Mouse (Mus musculus) heart, embryonic 15.5 days (tissue): Measurements from ENCODE around the gene Gpr150. TPM values are rescaled to one million over a fixed set of nuclear protein-coding genes. Genes with fewer than 3 reads are reported as not detected.

ENCODE experiments used
- ATAC-seq: fragments of 200-750 bp; cut with Nextera tagmentation; replicated peaks from 2 replicates; pipeline ENCODE4 v1.8.0; 2017; ENCODE audit warnings: low read depth, moderate TSS enrichment; ENCODE audit not compliant: insufficient number of reproducible peaks, insufficient read depth, low FRiP score
- H3K27ac ChIP-seq: fragments of 300-500 bp; sonication (generic); 2 replicates; pipeline ENCODE4 v1.5.1; 2015; ENCODE audit warnings: mild to moderate bottlenecking, inconsistent platforms
- H3K27me3 ChIP-seq: fragments of 300-500 bp; sonication (generic); 2 replicates; pipeline ENCODE4 v1.6.1; 2015; ENCODE audit warnings: inconsistent platforms
- H3K36me3 ChIP-seq: fragments of 300-500 bp; sonication (generic); 2 replicates; pipeline ENCODE4 v1.6.1; 2015; ENCODE audit warnings: mild to moderate bottlenecking, inconsistent platforms
- H3K4me1 ChIP-seq: fragments of 300-500 bp; sonication (generic); replicated peaks from 2 replicates; pipeline ENCODE4 v1.6.1; 2015; ENCODE audit warnings: inconsistent platforms
- H3K4me2 ChIP-seq: fragments of 300-500 bp; sonication (generic); 2 replicates; pipeline ENCODE4 v1.6.1; 2015; ENCODE audit warnings: inconsistent platforms, mild to moderate bottlenecking, moderate library complexity
- H3K4me3 ChIP-seq: fragments of 300-500 bp; sonication (generic); 2 replicates; pipeline ENCODE4 v1.5.1; 2015; ENCODE audit warnings: mild to moderate bottlenecking, inconsistent platforms
- H3K9ac ChIP-seq: fragments of 300-500 bp; sonication (generic); 2 replicates; pipeline ENCODE4 v1.6.1; 2015; ENCODE audit warnings: mild to moderate bottlenecking, inconsistent platforms
- H3K9me3 ChIP-seq: fragments of 300-500 bp; sonication (generic); replicated peaks from 2 replicates; pipeline ENCODE4 v1.6.1; 2016; ENCODE audit warnings: inconsistent platforms
- WGBS: fragments of 180-500 bp; shearing (Covaris S2); methylation state at CpG from one replicate; pipeline ENCODE4 v1.1.7; 2015; ENCODE audit warnings: mixed read lengths; 5-methylcytosine and 5-hydroxymethylcytosine counted together
- polyA plus RNA-seq: library from polyadenylated mRNA; unstranded; fragments of >200 nt; fragmentation: Nextera tagmentation; extraction: Ambion mirVana; gene quantifications from 2 replicates; pipeline ENCODE4 v1.2.1, GENCODE M21; 2015

Gpr150 gene
- polyA plus RNA-seq, 1 experiment from 2014 or later = not detected

DNA sequence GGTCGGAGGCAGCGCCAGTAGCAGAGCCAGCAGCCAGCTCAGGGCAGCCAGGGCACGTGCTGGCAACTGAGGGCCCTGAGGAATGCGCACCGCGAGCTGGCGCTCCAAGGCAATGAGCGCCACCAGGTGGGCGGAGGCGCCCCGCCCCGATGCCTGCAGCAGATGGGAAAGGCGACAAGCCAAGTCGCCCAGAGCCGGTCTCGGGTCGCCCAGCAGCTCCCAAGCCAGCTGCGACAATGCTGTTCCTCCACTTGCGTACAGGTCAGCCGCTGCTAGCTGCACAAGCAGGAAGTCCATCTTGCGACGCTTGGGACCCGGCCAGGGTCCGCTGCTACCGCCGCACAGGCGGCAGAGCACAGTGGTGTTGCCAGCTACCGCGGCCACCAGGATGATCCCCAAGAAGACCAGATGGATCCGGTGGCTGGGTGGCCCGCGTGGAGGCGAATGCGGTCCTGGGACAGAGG, 503 bp downstream of the Gpr150 start:
- Histone ChIP-seq H3K4me2 (peak overlapping the region; percentile 89), H3K9ac (peak overlapping the region; percentile 33), H3K4me1 (peaks cover 16% of the 10 kb centered on the region), H3K27ac (no peak overlapping the region), H3K36me3 (no peaks in the 10 kb centered on the region), H3K27me3 (peaks cover 48% of the 10 kb centered on the region), H3K4me3 (peak overlapping the region; percentile 55), H3K9me3 (no peaks in the 10 kb centered on the region)
- peak; percentile 72; the same call in 1 of the 2 replicates for ATAC-seq
- 1% methylated on average over 34 of the region's 34 CpGs for WGBS

DNA sequence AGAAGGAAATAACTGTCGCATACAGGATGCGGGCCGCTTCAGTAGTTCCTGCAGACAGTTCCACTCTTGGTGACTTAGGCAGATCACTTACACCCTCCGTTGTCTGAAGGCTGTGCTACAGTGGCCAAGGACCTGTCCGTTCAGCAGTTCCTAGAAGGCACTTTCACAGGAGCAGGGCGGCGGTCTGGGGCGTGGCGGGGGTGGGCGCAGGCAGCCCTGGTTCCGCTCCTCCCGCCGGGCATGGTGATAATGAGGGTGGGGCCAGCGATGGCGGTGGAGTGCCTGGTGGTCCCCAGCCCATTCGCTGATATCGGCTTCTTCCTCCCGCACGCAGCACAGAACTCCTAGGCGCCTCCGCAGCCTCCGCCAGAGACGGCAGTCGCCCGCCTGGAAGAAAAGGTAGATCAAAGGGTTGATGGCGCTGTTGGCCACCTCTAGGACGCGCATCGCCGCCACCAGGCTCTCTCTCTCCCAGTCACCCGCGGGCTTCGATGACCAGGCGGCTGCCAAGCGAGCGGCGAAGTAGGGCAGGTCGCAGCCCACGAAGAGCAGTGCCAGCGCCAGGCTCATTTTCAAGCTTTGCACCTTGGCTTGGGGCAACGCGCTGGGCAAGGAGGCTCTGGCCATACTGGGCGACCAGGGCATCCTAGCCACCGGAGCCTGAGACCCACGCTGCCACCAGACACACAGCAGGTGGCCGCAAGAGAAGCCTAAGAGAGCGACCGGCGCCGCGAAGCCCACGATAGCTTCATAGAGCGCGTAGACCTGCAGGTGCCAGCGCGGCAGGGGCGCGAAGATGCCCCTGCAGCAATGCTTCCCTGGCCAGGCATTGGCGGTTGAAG, 1.2 kb downstream of the Gpr150 start:
- peak overlapping the region; percentile 55 for H3K4me3 ChIP-seq
- peaks cover 16% of the 10 kb centered on the region for H3K4me1 ChIP-seq
- ATAC-seq = peak; percentile 50; the same call in 1 of the 2 replicates
- H3K9ac ChIP-seq = peak overlapping the region; percentile 2; the same call in 1 of the 2 replicates
- H3K36me3 ChIP-seq = no peaks in the 10 kb centered on the region
- H3K4me2 ChIP-seq = peak overlapping the region; percentile 89
- no peak overlapping the region for H3K27ac ChIP-seq
- no peaks in the 10 kb centered on the region for H3K9me3 ChIP-seq
- under 1% methylated on average over 59 of the region's 59 CpGs for WGBS
- peaks cover 48% of the 10 kb centered on the region for H3K27me3 ChIP-seq

DNA sequence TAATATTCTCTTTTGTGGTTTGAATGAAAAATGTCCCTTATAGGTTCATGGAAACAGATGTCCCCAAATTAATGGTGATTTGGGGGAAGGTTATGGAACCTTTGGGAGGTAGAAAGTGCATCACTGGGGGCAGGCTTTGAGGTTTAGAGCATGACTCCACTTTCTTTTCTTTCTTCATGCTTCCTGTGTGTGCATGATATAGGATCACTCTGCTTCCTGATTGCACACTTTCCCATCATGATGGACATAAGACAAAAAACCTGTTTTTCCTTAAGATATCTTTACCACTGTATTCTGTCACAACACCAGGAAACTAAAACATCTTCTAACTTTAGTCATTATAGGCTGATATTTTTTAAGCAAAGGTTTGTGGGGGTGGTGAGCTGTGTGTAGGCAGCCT, 11.8 kb downstream of the Gpr150 start:
- Histone ChIP-seq H3K27me3 (no peaks in the 10 kb centered on the region), H3K36me3 (no peaks in the 10 kb centered on the region), H3K4me3 (no peak overlapping the region), H3K9me3 (no peaks in the 10 kb centered on the region), H3K9ac (no peak overlapping the region), H3K27ac (no peak overlapping the region), H3K4me2 (no peak overlapping the region), H3K4me1 (no peaks in the 10 kb centered on the region)
- ATAC-seq = no peak

DNA sequence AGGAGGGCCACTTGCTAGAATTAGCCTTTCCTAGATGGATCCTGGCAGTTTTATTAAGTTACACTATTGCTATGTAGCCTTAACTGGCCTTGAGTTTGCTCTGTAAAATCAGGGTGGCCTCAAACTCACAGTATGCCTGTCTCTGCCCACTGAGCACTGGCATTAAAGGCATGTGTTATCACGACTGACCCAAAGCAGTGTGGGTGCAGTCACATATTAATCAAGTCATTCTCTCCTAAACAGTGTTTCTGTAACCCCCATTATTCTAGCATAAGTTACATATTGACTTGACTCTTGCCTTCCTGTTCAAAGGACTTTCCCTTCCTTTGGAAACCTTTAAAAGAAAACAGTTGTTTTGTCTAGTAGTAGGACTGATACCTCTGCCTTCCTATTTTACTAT, 14.3 kb downstream of the Gpr150 start:
- no peaks in the 10 kb centered on the region for H3K4me1 ChIP-seq
- H3K27me3 ChIP-seq = no peaks in the 10 kb centered on the region

DNA sequence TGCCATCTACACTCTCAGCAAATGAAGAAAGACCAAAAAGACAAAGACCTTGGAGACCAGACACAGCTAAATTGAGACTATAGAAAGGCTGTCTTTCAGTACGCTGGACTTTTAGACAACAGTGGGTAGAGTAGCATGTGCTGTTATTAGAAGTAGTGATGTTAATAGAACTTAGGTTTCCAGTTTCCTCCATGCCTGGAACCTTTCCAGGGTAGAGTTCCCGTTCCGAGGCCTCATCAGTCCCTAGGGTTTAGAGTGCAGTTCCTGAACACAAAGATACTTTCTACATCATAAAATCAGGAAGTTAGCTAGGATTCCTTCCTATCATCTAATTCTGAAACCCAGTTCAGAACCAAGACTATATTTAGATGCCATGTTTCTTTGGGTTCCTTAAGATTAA, 32.2 kb downstream of the Gpr150 start:
- Histone ChIP-seq H3K9me3 (no peaks in the 10 kb centered on the region), H3K4me3 (no peak overlapping the region), H3K36me3 (no peaks in the 10 kb centered on the region), H3K27ac (no peak overlapping the region), H3K4me1 (no peaks in the 10 kb centered on the region), H3K9ac (no peak overlapping the region), H3K4me2 (no peak overlapping the region), H3K27me3 (no peaks in the 10 kb centered on the region; the same call in 1 of the 2 replicates)
- whole genome bisulfite sequencing = 51% methylated on average over 3 of the region's 3 CpGs
- no peak for ATAC-seq

More for the DNA sequence above, 14.3 kb downstream of the Gpr150 start:
- H3K9ac ChIP-seq = no peak overlapping the region
- no peak overlapping the region for H3K27ac ChIP-seq
- H3K4me3 ChIP-seq = no peak overlapping the region
- ATAC-seq = no peak
- H3K36me3 ChIP-seq = no peaks in the 10 kb centered on the region
- WGBS = 44% methylated on average over 1 of the region's 1 CpGs
- H3K4me2 ChIP-seq = no peak overlapping the region
- no peaks in the 10 kb centered on the region for H3K9me3 ChIP-seq

DNA sequence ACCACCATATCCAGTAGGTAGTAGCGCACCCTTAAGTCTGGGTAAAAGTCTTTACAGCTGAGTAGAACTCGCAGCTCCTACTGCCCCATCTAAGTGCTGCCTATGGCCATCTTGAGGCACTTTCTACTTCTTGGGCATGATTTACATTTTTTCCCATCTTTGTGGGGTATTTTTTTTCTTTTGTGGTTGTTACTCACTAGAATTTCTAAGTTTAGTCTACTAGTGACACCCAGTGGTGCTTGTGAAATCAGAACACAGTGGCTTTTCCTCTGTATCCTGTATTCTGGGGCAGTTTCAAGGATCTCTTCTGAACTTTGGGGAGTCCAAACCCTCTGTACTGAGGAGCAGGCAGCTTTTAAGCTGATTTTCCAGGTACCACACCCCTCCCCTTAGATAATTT, 35.0 kb downstream of the Gpr150 start:
- no peak for ATAC-seq
- Histone ChIP-seq H3K27me3 (no peaks in the 10 kb centered on the region; the same call in 1 of the 2 replicates), H3K9ac (no peak overlapping the region), H3K4me3 (no peak overlapping the region), H3K4me2 (no peak overlapping the region), H3K36me3 (no peaks in the 10 kb centered on the region), H3K27ac (no peak overlapping the region), H3K4me1 (peaks cover 5% of the 10 kb centered on the region), H3K9me3 (no peaks in the 10 kb centered on the region)
- 90% methylated on average over 2 of the region's 2 CpGs for WGBS

DNA sequence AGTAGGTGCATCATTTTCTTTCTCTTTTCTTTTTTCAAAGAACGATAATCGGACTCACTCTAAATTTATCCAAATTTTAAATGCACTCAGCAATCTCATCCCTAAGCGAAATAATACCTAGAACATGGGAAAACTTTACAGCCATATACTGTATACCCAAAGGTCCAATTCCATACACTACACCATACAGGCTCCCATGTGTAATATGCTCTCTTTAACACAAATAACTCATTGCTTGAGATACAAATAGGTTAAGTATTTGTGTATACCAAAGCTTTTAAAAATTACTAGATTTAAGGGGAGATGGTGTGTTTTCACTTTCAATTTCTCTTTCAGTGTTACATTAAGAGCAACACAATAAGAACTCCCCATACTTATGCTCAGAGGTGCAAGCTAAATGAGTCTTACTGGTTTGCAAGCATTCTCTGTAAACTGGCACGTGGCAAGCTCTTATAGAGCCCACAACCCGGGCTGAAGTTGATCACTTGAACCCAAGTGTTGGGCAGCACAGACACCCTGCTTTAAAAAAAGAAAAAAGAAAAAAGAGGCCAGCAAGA, 37.9 kb downstream of the Gpr150 start:
- Histone ChIP-seq H3K9ac (no peak overlapping the region; the same call in 1 of the 2 replicates), H3K4me3 (peak overlapping the region; percentile 86), H3K9me3 (no peaks in the 10 kb centered on the region), H3K4me1 (peaks cover 5% of the 10 kb centered on the region), H3K27ac (peak overlapping the region; percentile 97), H3K36me3 (no peaks in the 10 kb centered on the region), H3K27me3 (no peaks in the 10 kb centered on the region; the same call in 1 of the 2 replicates), H3K4me2 (peak overlapping the region; percentile 79)
- whole genome bisulfite sequencing = 45% methylated on average over 5 of the region's 5 CpGs
- ATAC-seq = peak; percentile 8; the same call in 1 of the 2 replicates

DNA sequence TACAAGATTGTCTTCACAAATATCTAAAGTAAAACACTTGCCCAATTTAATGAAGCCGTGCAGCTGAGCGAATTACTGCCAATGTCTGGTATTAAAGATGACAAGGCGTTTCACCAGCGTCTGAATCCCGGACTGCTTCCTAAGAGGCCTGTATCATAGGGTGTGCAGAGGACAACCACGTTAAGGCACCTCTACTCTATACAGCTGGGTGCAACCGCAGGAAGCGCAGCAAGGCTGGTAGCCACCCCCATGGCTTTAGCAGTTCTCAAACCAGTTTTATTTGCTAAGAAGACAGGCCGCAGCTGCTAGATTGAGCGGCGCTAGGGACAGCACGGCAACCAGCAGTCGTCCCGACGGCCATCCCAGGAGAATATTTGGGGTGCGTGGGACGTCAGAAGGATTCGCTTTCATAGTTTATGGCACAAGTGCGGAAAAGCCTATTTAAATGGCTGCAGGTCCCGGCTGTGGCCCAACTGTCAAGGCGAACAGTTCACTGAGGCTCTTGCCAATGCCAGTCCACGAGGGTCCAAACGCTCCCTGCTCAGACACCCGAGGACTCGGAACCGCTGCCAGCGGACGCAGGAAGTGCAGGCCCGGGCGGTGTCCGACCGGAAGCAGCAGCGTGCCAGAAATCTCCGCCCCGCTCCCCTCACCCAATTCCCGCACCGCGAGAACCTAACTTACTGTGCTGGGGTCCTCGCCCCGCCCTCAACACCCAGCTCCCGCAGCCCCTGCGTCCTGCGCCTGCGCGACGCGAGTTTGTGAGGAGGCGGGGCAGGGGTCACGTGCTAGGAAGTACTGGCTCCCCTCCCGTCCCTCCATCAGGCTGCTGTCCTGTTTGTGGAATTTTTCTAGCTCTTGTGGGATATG, 38.6 kb downstream of the Gpr150 start, which contains the start of gene Rfesd:
Rfesd (minus strand) TSS at position 746 of the 870 bp plus-strand sequence.
- Histone ChIP-seq H3K36me3 (no peaks in the 10 kb centered on the region), H3K9ac (peak within 1 kb of the TSS; percentile 88), H3K9me3 (no peaks in the 10 kb centered on the region), H3K4me3 (peak within 1 kb of the TSS; percentile 86), H3K27ac (peak within 1 kb of the TSS; percentile 97), H3K4me2 (peak within 1 kb of the TSS; percentile 79), H3K4me1 (peaks cover 5% of the 10 kb centered on the region), H3K27me3 (no peaks in the 10 kb centered on the region; the same call in 1 of the 2 replicates)
- WGBS = under 1% methylated on average over 47 of the region's 50 CpGs
- peak; percentile 100 for ATAC-seq

DNA sequence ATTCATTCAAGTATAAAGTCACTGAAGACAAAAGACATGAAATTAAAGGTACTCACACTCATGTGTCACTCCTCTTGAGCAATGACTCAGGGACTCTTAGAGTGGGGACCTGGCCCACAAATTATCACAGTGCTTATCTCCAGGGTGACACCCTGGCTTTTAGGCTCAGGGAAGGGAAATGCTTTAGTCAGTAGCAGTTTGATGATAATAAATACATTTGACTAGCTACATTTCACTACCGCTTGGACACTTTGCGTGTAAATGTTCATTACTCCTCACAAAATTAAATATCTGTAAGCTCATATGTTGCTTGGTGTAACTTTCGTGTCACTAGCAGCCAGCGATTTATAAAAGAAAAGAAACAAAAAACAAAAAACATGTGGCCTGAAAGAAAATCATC, 39.3 kb downstream of the Gpr150 start:
- ATAC-seq = no peak
- 60% methylated on average over 4 of the region's 4 CpGs for WGBS

DNA sequence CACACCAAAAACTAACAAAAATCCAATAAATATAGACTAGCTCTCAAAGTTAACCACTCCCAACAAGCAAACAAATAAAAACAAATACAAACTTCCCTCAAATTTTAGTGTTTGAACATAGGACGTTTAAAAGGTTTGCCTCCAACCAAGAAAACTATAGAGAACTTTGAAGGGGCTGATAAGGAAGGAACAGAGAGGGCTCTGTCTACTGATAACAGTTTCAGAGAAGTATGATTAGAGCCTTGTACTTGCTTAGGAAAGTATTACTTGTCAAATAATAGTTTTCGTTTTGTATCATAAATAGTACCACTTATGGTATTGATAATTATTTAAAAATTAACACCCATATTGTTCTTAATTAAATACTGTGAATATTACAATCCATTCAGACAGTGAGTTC, 42.3 kb downstream of the Gpr150 start:
- Histone ChIP-seq H3K4me1 (peaks cover 5% of the 10 kb centered on the region), H3K9me3 (no peaks in the 10 kb centered on the region), H3K4me3 (no peak overlapping the region), H3K36me3 (no peaks in the 10 kb centered on the region), H3K27me3 (no peaks in the 10 kb centered on the region), H3K27ac (no peak overlapping the region), H3K4me2 (no peak overlapping the region), H3K9ac (no peak overlapping the region)
- no peak for ATAC-seq
- 42% methylated on average over 2 of the region's 2 CpGs for WGBS

More for the DNA sequence above, 39.3 kb downstream of the Gpr150 start:
- peak overlapping the region; percentile 88 for H3K9ac ChIP-seq
- H3K4me3 ChIP-seq = peak overlapping the region; percentile 86
- no peaks in the 10 kb centered on the region for H3K9me3 ChIP-seq
- peak overlapping the region; percentile 97 for H3K27ac ChIP-seq
- H3K27me3 ChIP-seq = no peaks in the 10 kb centered on the region
- H3K36me3 ChIP-seq = no peaks in the 10 kb centered on the region
- peaks cover 5% of the 10 kb centered on the region for H3K4me1 ChIP-seq
- peak overlapping the region; percentile 79 for H3K4me2 ChIP-seq
